Mouse (Mus musculus) midbrain, postnatal 0 days (tissue): ENCODE data around the gene Rtl10. TPM values are rescaled to one million over a fixed set of nuclear protein-coding genes. Genes with fewer than 3 reads are reported as not detected.

Experiments
- ATAC-seq: fragments of 200-750 bp; cut with Nextera tagmentation; 2 replicates; pipeline ENCODE4 v1.8.0; 2017; ENCODE audit warnings: moderate number of reproducible peaks, mild to moderate bottlenecking, moderate TSS enrichment, moderate library complexity; ENCODE audit not compliant: low FRiP score
- DNase-seq: peaks from one replicate; pipeline ENCODE4 v3.0.0-alpha.2; 2015; ENCODE audit warnings: low spot score
- H3K27ac ChIP-seq: fragments of 300-500 bp; sonication (generic); 2 replicates; pipeline ENCODE4 v1.5.1; 2014; ENCODE audit warnings: low read depth, mild to moderate bottlenecking, low read length, mixed read lengths
- H3K27me3 ChIP-seq: fragments of 300-500 bp; sonication (generic); 2 replicates; pipeline ENCODE4 v1.6.1; 2014; ENCODE audit warnings: low read length, control low read depth, mixed read lengths; ENCODE audit not compliant: insufficient read depth
- H3K36me3 ChIP-seq: fragments of 300-500 bp; sonication (generic); 2 replicates; pipeline ENCODE4 v1.6.1; 2014; ENCODE audit warnings: low read length, control low read depth, mixed read lengths; ENCODE audit not compliant: insufficient read depth
- H3K4me1 ChIP-seq: fragments of 300-500 bp; sonication (generic); 2 replicates; pipeline ENCODE4 v1.6.1; 2014; ENCODE audit warnings: mild to moderate bottlenecking, control low read depth, antibody characterized with exemption, low read length, mixed read lengths; ENCODE audit not compliant: insufficient read depth
- H3K4me2 ChIP-seq: fragments of 300-500 bp; sonication (generic); 2 replicates; pipeline ENCODE4 v1.6.1; 2014; ENCODE audit warnings: low read depth, mild to moderate bottlenecking, low read length, mixed read lengths; ENCODE audit not compliant: poor library complexity, severe bottlenecking
- H3K4me3 ChIP-seq: fragments of 300-500 bp; sonication (generic); 2 replicates; pipeline ENCODE4 v1.5.1; 2014; ENCODE audit warnings: low read depth, mild to moderate bottlenecking, low read length, moderate library complexity
- H3K9ac ChIP-seq: fragments of 300-500 bp; sonication (generic); replicated peaks from 2 replicates; pipeline ENCODE4 v1.6.1; 2014; ENCODE audit warnings: mild to moderate bottlenecking, low read length, moderate library complexity, mixed read lengths; ENCODE audit not compliant: poor library complexity, severe bottlenecking
- H3K9me3 ChIP-seq: fragments of 300-500 bp; sonication (generic); 2 replicates; pipeline ENCODE4 v1.6.1; 2016; ENCODE audit warnings: low read length, control low read depth
- CTCF ChIP-seq: IDR thresholded peaks from 2 replicates; pipeline ENCODE4 v1.5.1; 2016; ENCODE audit warnings: antibody characterized with exemption, mild to moderate bottlenecking
- WGBS: fragments of 180-500 bp; shearing (Covaris S2); extraction: QIAGEN DNeasy Blood & Tissue Kit; methylation state at CpG from one replicate; pipeline ENCODE4 v1.1.7; 2014; 5-methylcytosine and 5-hydroxymethylcytosine counted together
- polyA plus RNA-seq: library from polyadenylated mRNA; unstranded; fragments of >200 nt; fragmentation: Nextera tagmentation; extraction: Ambion mirVana; gene quantifications from 2 replicates; pipeline ENCODE4 v1.2.1, GENCODE M21; 2015
- total RNA-seq: library from RNA; depleted of rRNA; stranded (reverse); fragments of >200 nt; gene quantifications from 2 replicates; pipeline ENCODE4 v1.2.3, GENCODE M21; 2014; rRNA removed

The Rtl10 gene
- total RNA-seq (7.1 and 7.9 TPM in 2 replicates), polyA plus RNA-seq (3.0 and 3.8 TPM in 2 replicates)

DNA sequence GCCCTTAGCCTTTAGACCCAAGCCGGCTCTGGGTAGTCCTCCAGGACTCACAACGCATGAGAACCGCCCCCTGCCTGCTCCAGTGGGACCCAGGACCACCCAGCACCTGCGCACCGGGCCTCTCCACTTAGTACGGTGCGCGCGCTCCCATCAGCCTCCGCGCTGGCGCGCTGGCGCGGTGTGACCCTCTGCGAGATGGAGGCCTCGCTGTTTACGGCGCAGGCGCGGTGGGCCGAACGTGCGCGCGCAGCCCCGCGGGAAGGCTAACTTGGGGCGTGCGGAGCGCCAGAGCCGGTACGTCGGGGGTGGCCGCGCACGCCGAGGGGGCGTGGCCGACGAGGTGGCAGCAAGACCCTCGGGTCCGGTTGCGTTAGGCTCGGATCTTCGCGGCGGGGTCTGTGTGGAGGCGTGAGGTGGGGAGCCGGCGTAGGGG, at the start of gene Rtl10, which contains the start of gene Gnb1l:
Gene Rtl10 (plus strand): TSS at position 344 of the 433 bp plus-strand sequence.
Gene Gnb1l (plus strand): TSS at position 156 of the 433 bp plus-strand sequence.
- Histone ChIP-seq H3K9me3 (no peaks in the 10 kb centered on the region), H3K27ac (peak within 1 kb of the TSS; percentile 96), H3K27me3 (no peaks in the 10 kb centered on the region), H3K36me3 (peaks cover 9% of the 10 kb centered on the region), H3K4me3 (peak within 1 kb of the TSS; percentile 76), H3K4me1 (peaks cover 7% of the 10 kb centered on the region), H3K9ac (peak within 1 kb of the TSS; percentile 88), H3K4me2 (peak within 1 kb of the TSS; percentile 83)
- 0 out of 2 replicates have a peak, but pooled peaks have one; percentile 39 for TF ChIP-seq CTCF
- ATAC-seq (peak; percentile 97), DNase-seq (peak; percentile 96)
- WGBS, result under 1% methylated on average over 51 of the region's 51 CpGs

DNA sequence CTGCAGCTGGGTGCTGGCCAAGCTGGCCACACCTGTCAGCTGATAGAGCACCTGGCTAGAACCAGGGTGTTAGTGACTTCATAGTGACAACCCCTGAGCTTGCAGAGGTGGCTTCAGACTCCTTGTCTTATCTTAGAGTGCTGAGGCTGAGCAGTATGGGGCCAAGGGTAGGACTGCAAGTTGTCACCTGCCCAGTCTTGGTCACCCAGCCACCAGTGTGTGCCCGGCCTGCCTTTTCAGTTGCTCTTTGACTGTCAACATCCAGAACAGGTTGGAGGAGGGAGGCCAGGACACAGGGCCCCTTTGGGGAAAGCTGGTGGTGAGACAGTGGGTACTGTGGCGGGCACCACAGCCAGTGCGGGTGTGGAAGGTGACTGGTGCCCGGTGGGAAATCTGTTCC, 49.7 kb upstream of the Rtl10 start:
- 100% methylated on average over 4 of the region's 4 CpGs for WGBS
- H3K4me2 ChIP-seq, result no peak overlapping the region
- no peak overlapping the region for H3K9ac ChIP-seq
- TF ChIP-seq CTCF, result no peak
- H3K4me1 ChIP-seq, result no peaks in the 10 kb centered on the region
- no peaks in the 10 kb centered on the region for H3K9me3 ChIP-seq
- ATAC-seq, result no peak
- H3K4me3 ChIP-seq, result no peak overlapping the region
- DNase-seq, result no peak
- H3K27ac ChIP-seq, result no peak overlapping the region
- H3K36me3 ChIP-seq, result peaks cover 6% of the 10 kb centered on the region
- H3K27me3 ChIP-seq, result no peaks in the 10 kb centered on the region

DNA sequence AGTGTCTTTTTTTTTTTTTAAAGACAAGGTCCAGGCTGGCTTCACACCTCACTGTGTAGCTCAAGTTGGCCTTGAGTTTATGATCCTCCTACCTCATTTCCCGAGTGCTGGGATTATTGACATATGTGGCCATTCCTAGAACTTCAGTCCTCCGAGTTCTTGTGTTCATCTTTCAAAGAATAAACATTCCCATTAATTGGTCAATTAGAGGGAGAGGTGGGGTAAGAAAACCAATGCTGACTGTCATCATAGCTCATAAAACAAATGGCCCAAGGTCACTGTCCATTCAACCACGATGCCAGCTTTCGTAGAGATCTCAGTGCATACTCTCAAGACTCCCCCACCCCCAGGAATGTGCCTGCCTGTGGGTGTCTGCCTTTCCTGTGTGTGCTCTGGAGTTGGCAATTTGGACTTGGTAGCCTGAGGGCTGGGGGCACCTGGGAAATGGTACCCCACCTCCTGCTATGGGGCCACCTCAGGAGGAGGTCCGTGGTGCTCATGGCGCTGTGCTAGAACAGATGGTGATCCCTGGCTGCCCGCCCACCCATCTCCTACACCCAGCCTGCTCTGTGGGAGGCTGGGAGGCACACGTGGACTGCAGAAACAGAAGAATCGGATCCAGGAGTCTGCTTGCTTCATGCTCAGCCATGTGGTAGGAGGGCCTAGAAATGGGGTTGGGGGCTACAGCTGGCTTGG, 47.1 kb upstream of the Rtl10 start:
- peaks cover 12% of the 10 kb centered on the region for H3K36me3 ChIP-seq
- no peaks in the 10 kb centered on the region for H3K4me1 ChIP-seq
- no peaks in the 10 kb centered on the region for H3K27me3 ChIP-seq
- WGBS, result 77% methylated on average over 9 of the region's 9 CpGs
- ATAC-seq, result no peak
- TF ChIP-seq CTCF, result no peak
- no peaks in the 10 kb centered on the region for H3K9me3 ChIP-seq
- no peak overlapping the region for H3K9ac ChIP-seq
- H3K4me3 ChIP-seq, result no peak overlapping the region
- H3K27ac ChIP-seq, result no peak overlapping the region
- DNase-seq, result no peak
- no peak overlapping the region for H3K4me2 ChIP-seq

DNA sequence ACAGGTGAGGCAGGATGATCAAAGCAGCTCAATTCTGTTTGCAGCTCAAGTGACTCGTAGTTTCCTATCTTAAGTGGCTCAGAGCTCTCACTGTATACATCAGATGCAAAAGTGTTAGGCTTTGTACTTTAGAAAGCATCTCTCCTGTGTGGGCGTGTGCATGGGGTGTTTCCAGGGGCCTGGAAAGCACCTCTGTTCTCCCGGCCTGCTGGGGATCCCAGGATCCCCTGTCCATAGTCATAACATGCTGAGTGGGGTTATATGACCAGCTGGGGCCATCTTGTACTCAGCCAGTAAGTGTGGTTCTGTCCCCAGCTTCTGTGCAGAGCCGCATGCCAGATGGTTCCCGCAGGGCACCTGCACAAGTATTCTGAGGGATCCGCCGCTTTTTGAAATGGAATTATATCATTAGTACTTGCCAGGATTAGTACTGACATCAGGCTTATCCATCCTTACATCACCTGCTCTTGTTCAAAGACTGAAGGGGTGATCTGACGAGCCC, 46.3 kb upstream of the Rtl10 start:
- Histone ChIP-seq H3K4me3 (no peak overlapping the region), H3K27me3 (no peaks in the 10 kb centered on the region), H3K27ac (no peak overlapping the region), H3K9ac (no peak overlapping the region), H3K9me3 (no peaks in the 10 kb centered on the region), H3K4me1 (no peaks in the 10 kb centered on the region), H3K36me3 (peaks cover 17% of the 10 kb centered on the region), H3K4me2 (no peak overlapping the region)
- DNase-seq (no peak), ATAC-seq (no peak)
- WGBS, result 81% methylated on average over 8 of the region's 8 CpGs
- TF ChIP-seq CTCF, result no peak

DNA sequence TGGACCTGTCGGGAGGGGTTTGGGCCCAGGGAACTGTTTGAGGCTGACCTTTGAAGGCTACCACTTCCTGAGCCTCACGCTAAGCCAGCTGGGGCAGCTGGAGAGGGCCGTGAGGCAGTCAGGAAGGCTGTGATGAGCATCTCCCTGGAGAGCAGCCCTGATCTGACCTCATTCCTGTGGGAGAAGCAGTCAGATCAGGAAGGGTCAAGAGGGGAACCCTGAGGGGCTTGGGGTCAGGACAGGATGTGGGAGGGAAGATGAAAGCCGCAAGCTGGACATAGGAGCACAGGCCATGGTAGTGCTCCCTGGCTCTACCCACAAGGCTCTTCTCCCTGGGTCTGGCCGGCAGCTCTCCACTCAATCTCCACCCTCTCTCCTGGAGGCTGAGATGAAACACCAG, 44.9 kb upstream of the Rtl10 start:
- Histone ChIP-seq H3K27me3 (no peaks in the 10 kb centered on the region), H3K27ac (no peak overlapping the region), H3K4me3 (no peak overlapping the region), H3K9ac (no peak overlapping the region), H3K36me3 (peaks cover 22% of the 10 kb centered on the region), H3K9me3 (no peaks in the 10 kb centered on the region), H3K4me1 (no peaks in the 10 kb centered on the region), H3K4me2 (no peak overlapping the region)
- 61% methylated on average over 5 of the region's 5 CpGs for WGBS
- ATAC-seq (no peak), DNase-seq (no peak)
- TF ChIP-seq CTCF, result no peak

DNA sequence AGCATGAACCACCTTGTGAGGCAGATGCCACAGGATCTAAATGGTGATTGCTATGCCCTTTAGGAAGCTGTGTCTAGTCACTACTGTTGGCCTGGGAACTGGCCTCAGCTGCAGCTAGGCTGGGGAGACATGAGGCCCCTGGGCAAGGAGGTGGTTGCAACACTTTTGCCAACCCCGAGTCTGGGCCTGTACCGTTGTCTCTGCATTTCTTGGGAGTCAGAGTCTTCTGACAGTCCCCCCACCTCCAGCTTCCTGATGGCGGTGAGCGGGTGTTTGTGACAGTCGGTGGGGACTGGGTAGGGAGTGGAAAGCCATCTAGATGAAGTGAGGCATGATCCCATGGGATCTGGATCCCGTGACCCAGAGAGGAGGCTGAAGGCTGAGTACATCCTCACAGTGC, 43.3 kb upstream of the Rtl10 start:
- Histone ChIP-seq H3K36me3 (peaks cover 22% of the 10 kb centered on the region), H3K9ac (no peak overlapping the region), H3K4me2 (no peak overlapping the region), H3K27ac (no peak overlapping the region), H3K27me3 (no peaks in the 10 kb centered on the region), H3K9me3 (no peaks in the 10 kb centered on the region), H3K4me3 (no peak overlapping the region), H3K4me1 (peaks cover 5% of the 10 kb centered on the region; the same call in 1 of the 2 replicates)
- no peak for TF ChIP-seq CTCF
- DNase-seq, result no peak
- ATAC-seq, result no peak
- 87% methylated on average over 6 of the region's 6 CpGs for WGBS
